Mouse (Mus musculus): Measurements from ENCODE around the gene Tcea2. TPM values are rescaled to one million over a fixed set of nuclear protein-coding genes. Genes with fewer than 3 reads are reported as not detected.
A peak's percentile ranks its signal among the peaks of the same experiment; 100 is the strongest.

Tcea2 gene
- total RNA-seq (2014; rRNA removed; ENCODE audit: low replicate concordance) (19.6 and 21.9 TPM in 2 replicates), polyA plus RNA-seq (2015; fragmentation: Nextera tagmentation; extraction: Ambion mirVana) (15.2 and 16.2 TPM in 2 replicates)

DNA sequence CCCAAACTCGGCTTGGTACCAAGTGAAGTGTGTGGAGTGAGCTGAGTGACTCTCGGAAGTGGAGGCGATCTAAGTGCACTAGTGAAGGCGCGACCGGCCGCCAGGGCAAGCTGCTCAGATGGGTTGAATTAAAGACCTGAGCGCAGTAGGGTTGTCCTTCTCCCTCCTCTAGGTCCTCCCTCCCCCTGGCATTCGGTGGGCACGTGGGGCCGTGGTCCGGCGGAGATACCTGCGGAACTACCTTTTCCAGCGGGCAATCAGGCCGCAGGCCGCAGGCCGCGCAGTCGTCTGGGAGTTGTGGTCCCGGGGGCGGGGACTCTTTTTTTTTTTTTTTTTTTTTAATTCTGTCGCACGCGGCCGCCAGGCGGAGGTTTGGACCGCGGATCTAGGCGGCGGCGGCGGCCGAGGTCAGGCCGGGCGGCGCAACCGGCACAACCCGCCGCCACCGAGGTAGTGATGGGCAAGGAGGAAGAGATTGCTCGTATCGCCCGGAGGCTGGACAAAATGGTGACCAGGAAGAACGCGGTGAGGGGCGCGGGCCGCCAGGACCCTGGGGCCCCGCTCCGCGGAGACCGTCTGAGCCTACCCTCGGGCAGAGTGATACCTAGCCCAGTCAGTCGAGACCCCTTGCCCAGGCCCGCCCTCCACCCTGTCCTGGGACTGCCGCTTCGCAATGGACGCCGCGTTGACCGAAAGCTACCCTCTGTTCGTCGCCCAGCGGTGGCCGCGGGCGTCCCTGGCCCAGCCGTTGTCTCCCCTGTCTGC is at the start of gene Tcea2:
Gene Tcea2 (plus strand): TSS at position 360 of the 765 bp plus-strand sequence.
- Histone ChIP-seq H3K36me3 (replicated peaks; ENCODE audit: control insufficient read depth, insufficient read depth, low read length) (no peaks in the 10 kb centered on the region), H3K27me3 (ENCODE audit: control insufficient read depth, insufficient read depth, low read length) (no peaks in the 10 kb centered on the region), H3K4me3 (ENCODE audit: low read depth, low read length) (peak within 1 kb of the TSS; percentile 68), H3K9ac (replicated peaks; ENCODE audit: low read depth, low read length) (peak within 1 kb of the TSS; percentile 78), H3K4me1 (ENCODE audit: control insufficient read depth, insufficient read depth) (peaks cover 5% of the 10 kb centered on the region; the same call in 1 of the 2 replicates), H3K9me3 (replicated peaks; ENCODE audit: control insufficient read depth, low read length) (no peaks in the 10 kb centered on the region), H3K4me2 (ENCODE audit: low read depth, low read length) (peak within 1 kb of the TSS; percentile 97), H3K27ac (ENCODE audit: low read depth) (peak within 1 kb of the TSS; percentile 56)
- WGBS = under 1% methylated on average over 58 of the region's 69 CpGs
- DNase-seq (ENCODE audit: low spot score) (peak; percentile 51), ATAC-seq (ENCODE audit: insufficient read depth, low read depth) (peak; percentile 37)
- TF ChIP-seq CTCF (IDR thresholded peaks at IDR 0.05; ENCODE audit: low read depth) (no peak; the same call in 1 of the 2 replicates), EP300 (IDR thresholded peaks at IDR 0.05; ENCODE audit: low read depth) (no peak)

DNA sequence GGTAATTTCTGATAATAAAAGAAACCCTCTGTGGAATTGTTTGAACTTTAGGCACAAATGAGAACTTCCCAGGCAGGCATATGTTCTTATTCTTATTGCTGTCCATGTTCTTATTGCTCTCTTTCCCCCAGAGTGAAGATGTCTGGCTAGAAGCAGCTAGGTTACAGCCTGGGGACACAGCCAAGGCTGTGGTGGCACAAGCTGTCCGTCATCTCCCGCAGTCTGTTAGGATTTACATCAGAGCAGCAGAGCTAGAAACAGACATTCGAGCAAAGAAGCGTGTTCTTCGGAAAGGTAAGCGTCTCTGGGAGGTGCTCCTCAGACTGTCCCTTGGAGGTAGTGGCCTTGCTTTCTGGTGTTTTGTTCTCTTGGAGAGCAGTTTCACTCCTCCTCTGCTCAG is 47.5 kb upstream of the Tcea2 start:
- Histone ChIP-seq H3K27ac (ENCODE audit: low read depth) (no peak overlapping the region), H3K27me3 (ENCODE audit: control insufficient read depth, insufficient read depth, low read length) (no peaks in the 10 kb centered on the region), H3K4me3 (ENCODE audit: low read depth, low read length) (no peak overlapping the region), H3K4me2 (ENCODE audit: low read depth, low read length) (no peak overlapping the region), H3K9ac (replicated peaks; ENCODE audit: low read depth, low read length) (no peak overlapping the region), H3K36me3 (replicated peaks; ENCODE audit: control insufficient read depth, insufficient read depth, low read length) (peaks cover 76% of the 10 kb centered on the region), H3K9me3 (replicated peaks; ENCODE audit: control insufficient read depth, low read length) (no peaks in the 10 kb centered on the region), H3K4me1 (ENCODE audit: control insufficient read depth, insufficient read depth) (no peaks in the 10 kb centered on the region)
- WGBS = 96% methylated on average over 6 of the region's 6 CpGs
- TF ChIP-seq EP300 (IDR thresholded peaks at IDR 0.05; ENCODE audit: low read depth) (no peak), CTCF (IDR thresholded peaks at IDR 0.05; ENCODE audit: low read depth) (no peak)
- ATAC-seq (ENCODE audit: insufficient read depth, low read depth) (no peak), DNase-seq (ENCODE audit: low spot score) (no peak)

DNA sequence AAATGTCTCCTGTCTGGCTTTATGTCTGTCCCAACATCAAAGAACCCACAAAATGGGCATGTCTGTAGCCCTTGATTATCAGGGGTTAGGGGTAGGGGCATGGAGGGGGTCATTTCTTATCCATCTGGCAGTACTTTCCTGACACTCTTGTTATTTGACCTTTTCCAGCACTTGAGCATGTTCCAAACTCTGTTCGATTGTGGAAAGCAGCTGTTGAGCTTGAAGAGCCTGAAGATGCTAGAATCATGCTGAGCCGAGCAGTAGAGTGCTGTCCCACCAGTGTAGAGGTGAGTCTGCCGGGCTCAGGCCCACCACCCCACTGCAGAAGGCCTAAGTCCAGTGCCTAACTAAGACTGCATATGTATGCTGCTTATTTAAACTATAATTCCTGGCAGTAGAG is 44.2 kb upstream of the Tcea2 start:
- peaks cover 89% of the 10 kb centered on the region for H3K36me3 ChIP-seq (replicated peaks; ENCODE audit: control insufficient read depth, insufficient read depth, low read length)
- no peak for TF ChIP-seq CTCF (IDR thresholded peaks at IDR 0.05; ENCODE audit: low read depth)
- no peak for TF ChIP-seq EP300 (IDR thresholded peaks at IDR 0.05; ENCODE audit: low read depth)
- no peak overlapping the region for H3K4me3 ChIP-seq (ENCODE audit: low read depth, low read length)
- no peak overlapping the region for H3K27ac ChIP-seq (ENCODE audit: low read depth)
- no peak overlapping the region for H3K9ac ChIP-seq (replicated peaks; ENCODE audit: low read depth, low read length)
- H3K4me2 ChIP-seq (ENCODE audit: low read depth, low read length) = no peak overlapping the region
- 90% methylated on average over 3 of the region's 3 CpGs for WGBS
- ATAC-seq (ENCODE audit: insufficient read depth, low read depth) = no peak
- no peaks in the 10 kb centered on the region for H3K9me3 ChIP-seq (replicated peaks; ENCODE audit: control insufficient read depth, low read length)
- no peaks in the 10 kb centered on the region for H3K4me1 ChIP-seq (ENCODE audit: control insufficient read depth, insufficient read depth)
- no peaks in the 10 kb centered on the region for H3K27me3 ChIP-seq (ENCODE audit: control insufficient read depth, insufficient read depth, low read length)
- DNase-seq (ENCODE audit: low spot score) = no peak

DNA sequence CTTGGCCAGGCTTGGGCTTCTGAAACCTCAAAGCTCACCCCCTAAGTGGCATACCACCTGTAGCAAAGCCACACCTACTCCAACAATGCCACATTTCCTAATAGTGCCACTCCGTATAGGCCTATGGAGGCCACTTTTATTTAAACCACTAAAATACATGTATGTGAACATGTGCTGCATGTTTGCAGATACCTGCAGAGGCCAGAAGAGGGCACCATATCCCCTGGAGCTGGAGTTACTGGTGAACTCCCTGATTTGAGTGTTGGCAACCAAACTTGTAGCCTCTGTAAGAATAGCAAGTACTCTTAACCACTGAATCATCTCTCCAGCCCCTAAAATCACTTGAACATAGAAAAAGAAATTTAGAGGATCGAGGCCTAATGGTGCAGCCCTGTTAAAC is 35.7 kb upstream of the Tcea2 start:
- H3K4me3 ChIP-seq (ENCODE audit: low read depth, low read length) = no peak overlapping the region
- no peaks in the 10 kb centered on the region for H3K4me1 ChIP-seq (ENCODE audit: control insufficient read depth, insufficient read depth)
- H3K27me3 ChIP-seq (ENCODE audit: control insufficient read depth, insufficient read depth, low read length) = no peaks in the 10 kb centered on the region
- no peak overlapping the region for H3K9ac ChIP-seq (replicated peaks; ENCODE audit: low read depth, low read length)
- peaks cover 88% of the 10 kb centered on the region for H3K36me3 ChIP-seq (replicated peaks; ENCODE audit: control insufficient read depth, insufficient read depth, low read length)
- peak; percentile 65 for TF ChIP-seq CTCF (IDR thresholded peaks at IDR 0.05; ENCODE audit: low read depth)
- no peak for TF ChIP-seq EP300 (IDR thresholded peaks at IDR 0.05; ENCODE audit: low read depth)
- no peak overlapping the region for H3K27ac ChIP-seq (ENCODE audit: low read depth)
- DNase-seq (ENCODE audit: low spot score) (no peak), ATAC-seq (ENCODE audit: insufficient read depth, low read depth) (no peak)
- H3K4me2 ChIP-seq (ENCODE audit: low read depth, low read length) = no peak overlapping the region
- no peaks in the 10 kb centered on the region for H3K9me3 ChIP-seq (replicated peaks; ENCODE audit: control insufficient read depth, low read length)
- 87% methylated on average over 2 of the region's 2 CpGs for WGBS

DNA sequence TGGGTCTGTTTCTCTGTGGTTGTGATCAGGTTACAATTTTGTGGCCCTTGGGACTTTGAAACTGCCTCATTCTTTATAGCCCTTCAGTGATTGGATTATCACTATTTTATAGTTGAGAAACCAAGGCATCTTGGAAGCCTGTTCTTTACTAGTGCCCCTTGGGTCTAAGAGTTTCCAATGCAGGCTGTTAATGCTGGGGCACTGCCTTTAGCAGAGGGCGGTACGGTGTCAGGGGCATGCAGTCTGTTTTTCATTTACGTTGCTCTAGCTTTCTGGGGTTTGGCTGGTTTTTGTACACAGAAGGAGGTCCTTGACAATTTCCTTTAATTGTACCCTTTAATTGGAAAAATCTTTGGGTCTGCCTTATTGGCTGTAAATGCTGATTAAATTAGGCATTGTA is 34.4 kb upstream of the Tcea2 start:
- DNase-seq (ENCODE audit: low spot score) (no peak), ATAC-seq (ENCODE audit: insufficient read depth, low read depth) (no peak)
- no peak overlapping the region for H3K4me2 ChIP-seq (ENCODE audit: low read depth, low read length)
- H3K27me3 ChIP-seq (ENCODE audit: control insufficient read depth, insufficient read depth, low read length) = no peaks in the 10 kb centered on the region
- TF ChIP-seq CTCF (IDR thresholded peaks at IDR 0.05; ENCODE audit: low read depth) (no peak), EP300 (IDR thresholded peaks at IDR 0.05; ENCODE audit: low read depth) (no peak)
- no peak overlapping the region for H3K9ac ChIP-seq (replicated peaks; ENCODE audit: low read depth, low read length)
- no peak overlapping the region for H3K4me3 ChIP-seq (ENCODE audit: low read depth, low read length)
- WGBS = 90% methylated on average over 3 of the region's 3 CpGs
- H3K4me1 ChIP-seq (ENCODE audit: control insufficient read depth, insufficient read depth) = no peaks in the 10 kb centered on the region
- H3K9me3 ChIP-seq (replicated peaks; ENCODE audit: control insufficient read depth, low read length) = no peaks in the 10 kb centered on the region
- H3K36me3 ChIP-seq (replicated peaks; ENCODE audit: control insufficient read depth, insufficient read depth, low read length) = peaks cover 88% of the 10 kb centered on the region
- no peak overlapping the region for H3K27ac ChIP-seq (ENCODE audit: low read depth)
